Mouse (Mus musculus): ENCODE data around the gene Bmx.

DNA sequence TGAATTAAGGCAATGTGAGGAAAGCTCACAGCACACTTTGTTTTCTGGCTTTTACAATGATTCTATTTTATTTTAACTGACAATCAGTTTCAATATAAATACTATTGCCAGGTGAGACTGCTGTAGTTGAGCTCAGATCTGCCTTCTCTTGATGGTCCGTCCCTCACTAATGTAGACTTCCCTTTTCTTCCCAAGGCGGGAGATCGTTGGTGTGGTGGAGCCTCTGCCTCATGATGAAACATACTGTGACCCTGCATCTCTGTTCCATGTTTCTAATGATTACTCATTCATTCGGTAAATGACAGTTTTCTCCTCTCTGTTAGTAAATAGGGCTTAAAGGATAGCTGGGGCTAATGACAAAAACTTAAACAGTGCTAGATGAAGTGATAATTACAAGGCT is 84.1 kb downstream of the Bmx start:
- no peak for TF ChIP-seq TAL1 (IDR thresholded peaks at IDR 0.05; ENCODE audit: low read length)
- TF ChIP-seq GATA1 (IDR thresholded peaks at IDR 0.05; ENCODE audit: low read length), result no peak
